Mouse (Mus musculus) thymus, adult 2 months (tissue): ENCODE data around the gene Hfe2.

ENCODE experiments used
- CTCF ChIP-seq: fragments of 200-500 bp; IDR thresholded peaks from 2 replicates; pipeline ENCODE4 v1.5.1; 2012; ENCODE audit warnings: mild to moderate bottlenecking, control low read depth, low read length, moderate library complexity, borderline replicate concordance; ENCODE audit not compliant: control insufficient read depth, poor library complexity, insufficient read depth; ENCODE audit errors: extremely low read depth
- POLR2A ChIP-seq: fragments of 200-500 bp; IDR thresholded peaks from 2 replicates; pipeline ENCODE4 v1.6.1; 2012; ENCODE audit warnings: mild to moderate bottlenecking, low read length, control low read depth, moderate library complexity; ENCODE audit not compliant: control insufficient read depth, poor library complexity, insufficient read depth; ENCODE audit errors: extremely low read depth

DNA sequence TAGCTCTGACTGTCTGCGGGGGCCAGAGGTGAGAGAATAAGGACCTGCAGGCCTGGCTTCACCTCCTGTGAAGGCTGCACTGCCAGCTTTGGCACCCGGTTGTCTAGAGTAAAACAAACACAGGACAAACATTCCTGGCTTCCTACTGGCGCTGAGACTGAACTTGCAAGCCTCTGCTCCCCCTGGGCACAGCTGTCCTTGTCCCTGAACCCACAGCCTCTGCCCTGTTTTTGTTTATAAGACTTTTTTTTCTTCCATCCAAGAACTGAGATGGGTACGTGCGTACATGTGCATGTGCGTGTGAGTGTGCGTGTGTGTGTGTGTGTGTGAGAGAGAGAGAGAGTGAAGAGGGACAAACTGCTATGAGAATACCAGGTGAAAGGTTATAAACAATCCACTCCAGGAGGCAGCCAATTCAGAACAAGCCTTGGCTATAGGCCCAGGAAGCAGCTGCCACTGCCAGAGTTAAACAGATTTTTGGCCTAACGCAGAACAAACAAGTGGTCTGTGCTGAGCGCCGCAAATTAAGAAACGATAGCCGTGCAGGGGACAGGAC lies 30.1 kb downstream of the Hfe2 start:
- TF ChIP-seq CTCF (no peak), POLR2A (no peak)
